Mouse (Mus musculus): Measurements from ENCODE around the gene Aars2.

Gene Aars2

GRCm38 (mm10) chr17:45502324-45502723 is 4.3 kb upstream of the Aars2 start:
- no peak for DNase-seq

DNA sequence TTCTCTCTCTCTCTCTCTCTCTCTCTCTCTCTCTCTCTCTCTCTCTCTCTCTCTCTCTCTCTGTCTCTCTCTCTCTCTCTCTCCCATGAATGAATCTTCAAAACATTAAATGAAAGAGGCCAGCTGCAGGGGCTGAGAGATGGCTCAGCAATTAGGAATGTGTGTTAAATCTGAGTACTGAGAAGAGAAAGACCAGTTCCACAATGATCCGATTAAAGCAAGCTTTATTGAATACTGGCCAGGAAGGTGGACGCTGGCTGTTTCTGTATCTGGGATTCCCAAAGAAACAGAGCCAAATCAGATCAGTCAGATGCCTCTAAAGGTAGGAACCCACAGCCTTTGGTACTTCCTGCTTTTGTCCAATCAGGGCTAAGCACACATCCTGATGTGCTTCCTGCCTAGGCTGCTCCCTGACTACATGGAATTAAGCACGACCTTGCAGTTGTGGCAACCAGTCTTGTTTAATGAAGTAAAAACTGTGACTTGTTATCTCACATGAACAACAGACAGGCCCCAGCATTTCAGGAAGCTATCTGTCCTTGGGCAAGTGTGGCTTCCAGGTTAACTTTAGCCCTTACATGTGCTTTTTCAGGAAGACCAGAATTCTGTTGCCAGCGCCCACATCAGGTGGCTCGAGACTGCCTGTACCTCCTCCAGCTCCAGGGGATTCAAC is 3.2 kb upstream of the Aars2 start:
- DNase-seq = no peak

GRCm38 (mm10) chr17:45505941-45506465 is 638 bp upstream of the Aars2 start:
- DNase-seq = no peak

DNA sequence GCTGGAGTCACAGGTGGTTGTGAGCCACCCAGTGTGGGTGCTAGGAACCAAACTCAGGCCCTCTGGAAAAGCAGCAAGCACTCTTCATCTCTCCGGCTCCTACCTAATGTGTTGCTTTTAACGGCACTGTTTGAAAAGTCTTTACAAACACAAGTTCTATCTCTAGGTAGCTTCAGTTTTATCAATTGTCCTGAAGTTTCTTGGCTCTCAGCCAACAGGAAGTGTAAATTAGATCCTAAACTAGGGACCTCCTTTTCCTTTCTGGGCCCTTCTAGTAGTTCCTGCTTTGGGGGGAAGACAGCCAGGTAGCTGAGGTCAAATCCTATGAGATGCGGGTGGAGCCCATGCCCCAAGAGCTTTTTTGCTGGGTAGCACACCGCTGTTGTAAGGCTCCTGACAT is 4.2 kb downstream of the Aars2 start:
- DNase-seq = no peak

DNA sequence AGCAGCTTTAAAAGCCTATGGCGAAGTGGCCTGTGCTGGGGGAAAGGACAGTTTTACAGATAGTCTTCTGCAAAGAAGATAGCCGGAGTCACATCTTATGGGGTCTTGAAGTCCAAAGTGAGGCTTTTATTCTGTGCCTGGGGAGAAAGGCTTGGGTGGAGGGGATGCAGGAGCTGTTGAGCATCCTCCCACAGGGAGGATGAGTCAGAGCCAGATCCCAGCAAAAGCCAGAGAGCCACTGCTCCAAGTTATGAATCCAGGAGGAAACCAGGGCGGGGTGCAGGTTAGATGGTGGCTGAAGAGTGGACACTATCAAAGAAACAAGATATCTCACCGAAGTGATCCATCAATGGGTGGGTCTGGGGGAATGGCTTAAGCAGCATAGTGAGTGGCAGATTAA is 5.1 kb downstream of the Aars2 start:
- no peak for DNase-seq

DNA sequence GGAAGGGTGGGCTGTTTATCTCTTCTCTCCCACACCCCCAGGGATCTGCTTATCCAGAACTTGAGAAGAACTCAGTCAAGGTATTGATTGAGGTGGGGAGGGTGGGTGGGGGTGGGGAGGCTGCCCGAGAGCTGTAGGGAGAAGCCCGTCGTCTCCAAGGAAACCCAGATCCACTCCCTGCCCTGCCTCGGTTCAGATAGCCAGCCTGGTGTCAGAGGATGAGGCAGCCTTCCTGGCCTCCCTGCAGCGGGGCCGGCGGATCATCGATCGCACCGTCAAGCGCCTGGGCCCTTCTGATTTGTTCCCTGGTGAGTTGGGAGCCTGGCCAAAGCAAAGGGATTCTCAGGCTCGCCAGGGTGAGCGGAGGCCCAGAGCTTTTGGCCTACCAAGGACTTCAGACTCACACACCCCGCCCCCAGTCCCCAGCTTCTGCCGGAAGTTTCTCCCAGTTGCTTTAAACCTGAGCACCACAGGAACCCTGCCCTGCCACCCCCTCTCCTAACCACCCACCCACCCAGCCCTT is 8.6 kb downstream of the Aars2 start:
- DNase-seq = no peak

- no peak for DNase-seq
Observed at GRCm38 (mm10) chr17:45515806-45516205, 9.2 kb downstream of the Aars2 start.

GRCm38 (mm10) chr17:45516488-45516887 is 9.8 kb downstream of the Aars2 start:
- DNase-seq = peak; percentile 36 to 78

DNA sequence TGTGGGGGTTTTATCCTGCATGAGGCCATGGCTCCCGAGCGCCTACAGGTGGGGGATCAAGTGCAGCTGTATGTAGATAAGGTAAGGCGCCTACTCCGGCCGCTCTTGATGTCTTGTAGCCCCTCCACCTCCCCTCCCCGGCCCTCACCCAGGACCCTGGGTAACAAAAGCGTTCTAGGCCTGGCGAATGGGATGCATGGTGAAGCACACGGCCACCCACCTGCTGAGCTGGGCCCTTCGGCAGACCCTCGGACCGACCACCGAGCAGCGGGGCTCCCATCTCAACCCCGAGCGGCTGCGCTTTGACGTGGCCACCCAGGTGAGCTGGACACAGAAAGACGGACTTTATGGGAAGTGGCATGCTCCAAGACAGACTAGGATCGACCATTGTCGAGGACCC is 10.5 kb downstream of the Aars2 start:
- DNase-seq = no peak

DNA sequence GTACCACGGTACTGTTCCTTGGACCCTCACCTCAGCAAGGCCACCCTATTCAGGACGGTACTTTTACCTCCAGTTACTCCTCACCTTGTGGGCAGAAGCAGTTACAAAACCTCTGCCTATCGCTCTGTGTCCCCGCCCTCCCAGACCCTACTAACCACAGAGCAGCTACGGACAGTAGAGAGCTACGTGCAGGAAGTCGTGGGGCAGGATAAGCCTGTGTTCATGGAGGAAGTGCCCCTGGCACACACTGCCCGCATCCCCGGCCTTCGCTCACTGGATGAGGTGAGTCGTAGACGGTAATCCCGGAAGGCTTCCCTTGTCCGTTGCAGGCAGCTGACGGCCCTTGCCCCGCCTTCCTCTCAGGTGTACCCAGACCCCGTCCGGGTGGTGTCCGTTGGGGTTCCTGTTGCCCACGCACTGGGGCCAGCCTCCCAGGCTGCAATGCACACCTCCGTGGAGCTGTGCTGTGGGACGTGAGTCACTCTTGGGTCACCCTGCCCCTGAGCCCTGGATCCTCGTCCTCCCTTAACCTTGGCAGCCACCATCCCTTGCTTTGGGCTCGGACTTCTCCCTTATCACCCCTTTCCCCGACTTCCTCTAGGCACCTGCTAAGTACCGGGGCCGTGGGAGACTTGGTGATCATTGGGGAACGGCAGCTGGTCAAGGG is 11.0 kb downstream of the Aars2 start:
- no peak for DNase-seq

- no peak for DNase-seq
Observed at GRCm38 (mm10) chr17:45518766-45519475, 12.3 kb downstream of the Aars2 start.

DNA sequence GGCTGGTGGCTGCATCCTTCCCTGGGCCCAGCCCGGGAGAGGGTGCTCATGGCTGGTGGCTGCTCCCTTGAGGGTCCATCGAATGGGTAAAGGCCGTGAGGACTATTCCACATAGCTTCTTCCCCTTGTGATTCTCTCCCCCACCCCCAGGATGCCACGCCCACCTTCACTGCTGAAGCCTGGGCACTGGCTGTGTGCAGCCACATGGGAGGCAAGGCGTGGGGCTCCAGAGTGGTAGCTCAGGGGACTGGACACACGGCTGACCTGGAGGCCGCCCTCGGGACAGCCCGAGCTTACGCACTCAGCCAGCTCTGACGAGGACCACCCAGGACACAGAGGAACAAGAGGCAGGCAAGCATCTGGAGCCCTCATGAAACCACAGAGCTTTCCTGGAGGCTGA is 13.5 kb downstream of the Aars2 start:
- DNase-seq = no peak

- DNase-seq = peak; percentile 21 to 34
Observed at GRCm38 (mm10) chr17:45523263-45523662, 16.6 kb downstream of the Aars2 start, which contains the start of gene Tcte1. Gene Tcte1 (plus strand): TSS chr17:45523434.

DNA sequence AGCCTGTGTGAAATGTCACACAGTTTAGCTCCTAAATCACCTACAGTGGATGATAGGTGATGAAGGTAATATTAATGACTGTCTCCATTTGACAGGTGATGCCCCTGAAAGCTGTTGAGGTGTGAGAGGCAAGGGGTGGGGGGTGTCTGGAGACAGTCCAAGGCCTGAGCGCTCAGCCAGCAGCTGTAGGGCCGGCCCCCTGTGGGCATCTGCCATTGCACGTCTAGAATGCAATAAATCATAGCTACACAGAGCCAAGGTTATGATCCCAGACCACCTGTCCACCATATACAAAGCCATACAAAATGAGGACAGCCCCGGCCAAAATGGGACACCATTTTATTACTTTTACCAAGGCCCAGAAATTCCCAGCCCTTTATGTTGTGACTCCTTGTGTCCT is 18.3 kb downstream of the Aars2 start:
- DNase-seq = no peak

DNA sequence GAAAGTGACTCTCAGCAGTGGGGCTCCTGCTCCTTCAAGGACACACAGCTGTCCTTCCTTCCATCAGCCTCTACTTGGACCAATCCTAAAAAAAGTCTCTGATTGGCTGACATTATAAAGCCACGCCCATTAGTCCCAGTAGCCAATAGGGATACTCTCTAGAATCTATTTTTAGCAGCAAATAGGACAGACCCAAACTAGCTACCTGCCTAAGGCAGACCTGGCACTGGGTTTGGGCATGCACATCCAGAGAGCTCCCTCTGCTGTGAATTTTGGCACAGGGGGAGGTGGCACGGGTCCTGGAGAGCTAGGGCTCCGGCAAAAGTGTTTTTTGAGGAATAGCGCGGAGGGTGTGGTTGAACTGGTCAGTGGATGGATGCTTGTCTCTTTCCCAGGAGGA is 19.9 kb downstream of the Aars2 start:
- DNase-seq = no peak

- no peak for DNase-seq
Observed at GRCm38 (mm10) chr17:45530346-45530782, 23.7 kb downstream of the Aars2 start.

GRCm38 (mm10) chr17:45532896-45533295 is 26.3 kb downstream of the Aars2 start:
- no peak for DNase-seq

GRCm38 (mm10) chr17:45536264-45536663 is 29.6 kb downstream of the Aars2 start:
- DNase-seq = no peak

GRCm38 (mm10) chr17:45538394-45538793 is 31.8 kb downstream of the Aars2 start:
- DNase-seq = no peak

DNA sequence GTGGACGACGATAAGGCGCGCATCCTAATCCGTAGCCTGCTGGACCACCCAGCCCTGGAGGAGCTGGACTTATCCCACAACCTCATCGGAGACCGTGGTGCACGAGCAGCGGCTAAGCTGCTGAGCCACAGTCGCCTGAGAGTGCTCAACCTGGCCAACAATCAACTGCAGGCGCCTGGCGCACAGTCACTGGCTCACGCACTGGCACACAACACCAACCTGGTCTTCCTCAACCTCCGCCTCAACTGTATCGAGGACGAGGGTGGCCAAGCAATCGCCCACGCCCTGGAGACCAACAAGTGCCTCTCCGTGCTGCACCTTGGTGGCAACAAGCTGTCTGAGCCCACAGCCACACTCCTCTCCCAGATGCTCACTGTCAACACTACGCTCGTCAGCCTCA is 33.0 kb downstream of the Aars2 start:
- DNase-seq = no peak

DNA sequence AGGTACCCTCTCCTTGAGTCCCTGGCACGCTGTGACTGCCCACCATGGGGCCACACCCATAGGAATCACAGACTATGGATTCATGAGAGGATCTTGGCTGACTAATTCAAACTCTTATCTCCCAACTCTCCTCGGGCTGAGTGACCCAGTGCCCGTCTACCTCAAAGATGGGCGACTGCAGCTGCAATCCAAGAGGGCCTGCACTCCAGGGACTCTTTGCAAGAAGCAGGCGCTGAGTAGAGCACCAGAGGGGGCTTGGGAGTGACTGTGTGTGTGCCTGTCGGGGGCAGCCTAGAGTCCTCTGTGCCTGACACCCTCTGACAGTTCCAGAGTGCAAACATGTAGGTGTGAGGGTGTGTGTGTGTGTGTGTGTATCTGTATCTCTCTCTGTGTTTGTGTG is 35.5 kb downstream of the Aars2 start:
- DNase-seq = no peak

GRCm38 (mm10) chr17:45542705-45543104 is 36.1 kb downstream of the Aars2 start:
- DNase-seq = no peak

DNA sequence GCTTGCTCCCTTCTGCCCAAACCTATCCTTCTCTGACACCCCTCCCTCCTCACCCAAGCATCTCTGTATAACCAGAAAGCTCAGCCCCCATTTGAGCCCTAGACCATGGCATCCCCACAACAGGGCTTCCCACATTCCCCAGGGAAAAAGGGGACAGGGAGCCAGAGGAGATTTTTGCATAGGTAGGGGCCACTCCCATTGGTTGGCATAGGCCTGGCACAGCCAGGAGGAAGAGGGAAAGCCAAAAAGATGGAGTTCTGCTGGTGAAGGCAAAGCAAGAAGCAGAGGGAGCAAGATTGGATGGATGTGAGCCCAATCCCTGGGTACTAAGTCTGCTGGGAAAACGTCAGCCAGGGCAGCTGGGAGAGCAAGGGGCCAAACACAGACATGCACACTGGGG is 36.5 kb downstream of the Aars2 start:
- no peak for DNase-seq
